ENCODE assay signal across 29 mouse cellular contexts in the genomic region with DNA sequence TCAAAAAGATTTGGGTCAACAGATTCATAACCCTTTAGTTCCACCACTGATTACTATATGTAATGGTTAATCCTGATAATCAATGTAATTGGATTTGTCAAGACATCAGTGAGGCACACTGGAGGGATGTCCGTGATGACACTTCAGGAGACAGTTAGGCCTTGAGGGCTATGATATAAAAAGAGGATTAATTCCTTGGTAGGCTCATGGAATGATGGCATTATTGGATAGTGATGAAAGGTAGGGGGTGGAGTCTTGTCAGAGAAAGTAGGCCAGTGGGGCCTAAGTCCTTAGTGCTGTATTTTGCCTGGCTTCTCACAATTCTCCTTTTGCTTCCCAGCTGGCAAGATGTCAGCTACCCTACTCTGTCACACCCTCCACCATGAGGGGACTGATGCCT. TPM values are rescaled to one million over a fixed set of nuclear protein-coding genes. Genes with fewer than 3 reads are reported as not detected.
"Had no signal": no experiment of that assay in that cellular context is flagged by ENCODE, and none has a peak within 500 bp of the region (broad histone marks: within the 10 kb centered on the region; RNA-seq: fewer than 3 reads in every experiment).

No protein-coding gene starts in this region.

- H3K27ac ChIP-seq: left cerebral cortex, adult 2 months; limb, embryonic 10.5 days; limb, embryonic 12.5 days; limb, embryonic 13.5 days; limb, embryonic 15.5 days; liver, embryonic 12.5 days; liver, embryonic 13.5 days; liver, embryonic 14.5 days; liver, embryonic 15.5 days; lung, embryonic 15.5 days; macrophage; midbrain, embryonic 10.5 days; midbrain, embryonic 12.5 days; midbrain, embryonic 13.5 days; midbrain, embryonic 15.5 days had no signal

- H3K4me1 ChIP-seq: limb, embryonic 12.5 days; limb, embryonic 13.5 days; limb, embryonic 15.5 days; liver, embryonic 12.5 days; liver, embryonic 13.5 days; liver, embryonic 15.5 days; megakaryocyte, embryonic 14.5 days had no signal

- H3K27me3 ChIP-seq: limb, embryonic 12.5 days; limb, embryonic 13.5 days; limb, embryonic 15.5 days; liver, embryonic 13.5 days; liver, embryonic 15.5 days; lung, embryonic 15.5 days; megakaryocyte, embryonic 14.5 days; midbrain, embryonic 12.5 days; midbrain, embryonic 13.5 days; midbrain, embryonic 15.5 days had no signal

- H3K9me3 ChIP-seq: limb, embryonic 10.5 days; limb, embryonic 12.5 days; limb, embryonic 13.5 days; limb, embryonic 15.5 days; liver, embryonic 12.5 days; liver, embryonic 13.5 days; liver, embryonic 15.5 days; lung, embryonic 15.5 days; megakaryocyte, embryonic 14.5 days; midbrain, embryonic 10.5 days; midbrain, embryonic 12.5 days; midbrain, embryonic 13.5 days; midbrain, embryonic 15.5 days had no signal

- H3K4me3 ChIP-seq: left cerebral cortex, adult 2 months; limb, embryonic 10.5 days; limb, embryonic 12.5 days; limb, embryonic 13.5 days; limb, embryonic 15.5 days; liver, embryonic 12.5 days; liver, embryonic 13.5 days; liver, embryonic 15.5 days; lung, embryonic 15.5 days; megakaryocyte, embryonic 14.5 days; midbrain, embryonic 10.5 days; midbrain, embryonic 12.5 days; midbrain, embryonic 13.5 days; midbrain, embryonic 15.5 days; myocyte had no signal

- H3K36me3 ChIP-seq: limb, embryonic 10.5 days; limb, embryonic 12.5 days; limb, embryonic 13.5 days; limb, embryonic 15.5 days; liver, embryonic 12.5 days; liver, embryonic 13.5 days; liver, embryonic 15.5 days; lung, embryonic 15.5 days; midbrain, embryonic 10.5 days; midbrain, embryonic 12.5 days; midbrain, embryonic 13.5 days; midbrain, embryonic 15.5 days had no signal

- DNase-seq: left cerebral cortex, postnatal 4 days; liver; liver, embryonic 13.5 days; liver, postnatal 0 days; lung, adult 18-20 months; lung, adult 2 months; lung, embryonic 14.5 days; lung, postnatal 10 days; lung, postnatal 14 days; lung, postnatal 36 days; lung, postnatal 4 days; midbrain, embryonic 14.5 days had no signal

RNA-seq across cellular contexts. Expression of a gene that starts 50.2 kb away (rescaled TPM):
- polyA plus RNA-seq: liver, adult 2 months; liver, embryonic 12.5 days; liver, embryonic 13.5 days; liver, embryonic 14.5 days; liver, postnatal 0 days; macrophage had no signal
